Mouse (Mus musculus): ENCODE data around the gene Rabif. TPM values are rescaled to one million over a fixed set of nuclear protein-coding genes. Genes with fewer than 3 reads are reported as not detected.

Rabif gene
- 39.6 TPM for polyA plus RNA-seq (2017; shearing (Covaris generic))

GRCm38 (mm10) chr1:134494428-134495215 lies at the start of gene Rabif:
Gene Rabif, plus strand, starts transcription at chr1:134494648.

DNA sequence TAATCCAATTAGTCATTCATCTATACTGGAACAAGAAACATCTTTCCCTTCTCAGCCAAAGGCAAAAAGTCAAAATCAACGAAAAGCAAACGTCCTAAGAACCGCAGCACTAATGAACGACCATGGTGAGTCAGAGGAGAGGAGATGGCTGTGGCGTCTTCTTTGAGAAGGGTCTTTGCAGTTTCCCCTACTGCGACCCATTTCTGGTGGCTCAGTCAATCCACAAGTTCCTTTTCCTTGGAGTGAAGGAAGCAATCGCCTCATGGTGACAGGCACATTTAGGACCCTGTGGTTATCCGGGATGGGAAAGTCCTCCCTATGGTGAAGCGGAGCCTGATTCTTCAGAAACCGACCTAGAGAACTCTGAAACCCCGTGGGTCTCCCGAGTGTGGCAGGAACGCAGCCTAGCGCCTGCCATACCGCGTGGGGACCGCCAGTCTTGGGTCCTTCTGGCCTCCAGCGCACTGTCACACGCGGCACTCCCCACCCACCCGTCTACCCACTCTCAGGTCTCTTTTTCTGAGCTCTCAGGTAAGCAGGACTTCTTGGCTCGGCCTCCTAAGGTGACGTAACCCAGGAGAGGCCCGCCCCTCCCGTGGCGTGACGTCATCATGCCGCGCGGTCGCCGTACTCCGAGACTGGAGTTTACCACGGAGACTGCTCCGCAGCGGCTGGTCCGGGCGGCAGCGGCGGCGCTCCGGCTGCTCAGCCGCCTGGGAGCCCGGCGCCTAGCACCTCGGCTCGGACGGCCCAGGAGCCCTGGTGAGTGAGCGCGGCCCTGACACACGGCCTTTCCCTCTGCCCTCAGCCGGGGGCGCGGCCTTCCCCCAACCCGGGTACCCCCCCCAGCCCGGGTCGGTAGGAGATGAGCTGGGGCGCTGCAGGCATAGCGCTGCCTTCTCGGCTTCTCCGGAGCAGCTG lies 39.3 kb upstream of the Rabif start, which contains the start of gene Klhl12:
Gene Klhl12, plus strand, starts transcription at position 628 of the 921 bp plus-strand sequence.

GRCm38 (mm10) chr1:134549632-134550132 lies 55.2 kb downstream of the Rabif start, which contains the start of gene Mgat4e:
Gene Mgat4e, minus strand, starts transcription at chr1:134549682.

Other genes starting within 250 kb of the Rabif start
- not detected for gene Myog, start 204.7 kb upstream of the Rabif start, polyA plus RNA-seq (2017; shearing (Covaris generic))
- gene Ppfia4, start 161.7 kb upstream of the Rabif start, polyA plus RNA-seq (2017; shearing (Covaris generic)): not detected
- 134 TPM for gene Tmem183a, start 132.7 kb upstream of the Rabif start, polyA plus RNA-seq (2017; shearing (Covaris generic))
- not detected for gene 4933406M09Rik, start 108.7 kb upstream of the Rabif start, polyA plus RNA-seq (2017; shearing (Covaris generic))
- gene Cyb5r1, start 89.1 kb upstream of the Rabif start, polyA plus RNA-seq (2017; shearing (Covaris generic)): 19.3 TPM
- 126 TPM for gene Adipor1, start 79.3 kb upstream of the Rabif start, polyA plus RNA-seq (2017; shearing (Covaris generic))
- gene Klhl12, start 39.1 kb upstream of the Rabif start, polyA plus RNA-seq (2017; shearing (Covaris generic)): 25.3 TPM
- not detected for gene Mgat4e, start 55.0 kb downstream of the Rabif start, polyA plus RNA-seq (2017; shearing (Covaris generic))
- gene Kdm5b, start 65.5 kb downstream of the Rabif start, polyA plus RNA-seq (2017; shearing (Covaris generic)): 78.3 TPM
- gene Syt2, start 152.0 kb downstream of the Rabif start, polyA plus RNA-seq (2017; shearing (Covaris generic)): 0.29 TPM

Measured in naive thymus-derived CD4-positive, alpha-beta T cell, adult 5 months (primary cell).